ENCODE assay signal across 33 mouse cellular contexts in genomic region chr6:106761486-106761885, GRCm38 (mm10). TPM values are rescaled to one million over a fixed set of nuclear protein-coding genes. Genes with fewer than 3 reads are reported as not detected.
A peak's percentile ranks its signal among the peaks of the same experiment; 100 is the strongest.
DNase-seq lines count a peak whose midpoint lies in the region; ATAC-seq and TF ChIP-seq lines count a peak whose summit lies in the region.
"Had no signal": no experiment of that assay in that cellular context is flagged by ENCODE, and none has a peak within 500 bp of the region (broad histone marks: within the 10 kb centered on the region; RNA-seq: fewer than 3 reads in every experiment).

No protein-coding gene starts in this region.

- H3K4me3 ChIP-seq in CH12.LX (replicated peaks in 1 of 3; ENCODE audit: low read depth in 2 of 3, low read length in 2 of 3, poor library complexity in 1 of 3) (no peak overlapping the region), MEL (ENCODE audit: control insufficient read depth in 1 of 2, insufficient read depth in 1 of 2, low read depth in 2 of 2, low read length in 2 of 2) (no peak overlapping the region)
- H3K4me3 ChIP-seq in liver, embryonic 14.5 days (ENCODE audit: insufficient read depth in 1 of 2, low read depth in 2 of 2, low read length in 2 of 2), result no peak overlapping the region
- H3K4me3 ChIP-seq: embryonic facial prominence, embryonic 10.5 days; embryonic facial prominence, embryonic 13.5 days; erythroblast, embryonic 14.5 days; forebrain, embryonic 13.5 days; heart, adult 2 months; heart, embryonic 10.5 days; heart, embryonic 13.5 days had no signal

- DNase-seq in CH12.LX (ENCODE audit: extremely low read depth) (no peak), MEL (ENCODE audit: low read depth, low spot score) (peak; percentile 35)
- no peak for DNase-seq in liver, embryonic 14.5 days (ENCODE audit: low read depth in 3 of 3, low spot score in 3 of 3)
- peak; percentile 24 for DNase-seq in splenic B cell, adult 2 months (ENCODE audit: low read depth, low spot score)
- DNase-seq in adrenal gland, adult (ENCODE audit: inconsistent age in 2 of 2, low spot score in 1 of 2), result no peak
- DNase-seq in right cerebral cortex, postnatal 4 days, result no peak
- DNase-seq: adrenal gland, adult 2 months; adrenal gland, postnatal 14 days; cerebellum, adult 11 months; cerebellum, adult 2 months; cerebellum, adult 9-11 months; cerebellum, postnatal 25 days; embryo, embryonic 11 days; gastrocnemius, postnatal 10 days; gastrocnemius, postnatal 36 days; heart, adult 2 months; heart, postnatal 14 days; heart, postnatal 4 days had no signal

- peak; percentile 43; the same call in 1 of the 2 replicates for ATAC-seq in liver, embryonic 14.5 days (ENCODE audit: insufficient read depth)
- ATAC-seq: CD4-positive, CD25-positive, alpha-beta regulatory T cell, adult 4 months; forebrain, embryonic 13.5 days; forebrain, embryonic 16.5 days; hindbrain, embryonic 16.5 days; Patski had no signal

- no peaks in the 10 kb centered on the region for H3K27me3 ChIP-seq in CH12.LX (replicated peaks)
- H3K27me3 ChIP-seq in MEL (ENCODE audit: control insufficient read depth in 1 of 2, insufficient read depth in 2 of 2, low read length in 2 of 2), result peaks cover 2 to 3% of the 10 kb centered on the region in 2 experiments
- no peaks in the 10 kb centered on the region for H3K27me3 ChIP-seq in liver, embryonic 14.5 days (ENCODE audit: control insufficient read depth, insufficient read depth, low read length)
- H3K27me3 ChIP-seq in splenic B cell, adult 2 months (ENCODE audit: control insufficient read depth, insufficient read depth, low read length, poor library complexity, severe bottlenecking), result no peaks in the 10 kb centered on the region
- H3K27me3 ChIP-seq: embryonic facial prominence, embryonic 13.5 days; forebrain, embryonic 13.5 days; heart, embryonic 13.5 days had no signal

- H3K9ac ChIP-seq in CH12.LX (ENCODE audit: insufficient read depth, low read depth) (peak overlapping the region; percentile 55), MEL (ENCODE audit: control insufficient read depth, low read depth, low read length, poor library complexity, severe bottlenecking) (no peak overlapping the region)
- no peak overlapping the region for H3K9ac ChIP-seq in liver, embryonic 14.5 days (replicated peaks)
- H3K9ac ChIP-seq: embryonic facial prominence, embryonic 13.5 days; forebrain, embryonic 13.5 days; heart, embryonic 13.5 days had no signal

- TF ChIP-seq CTCF in CH12.LX (conservative IDR thresholded peaks at IDR 0.05 in 1 of 2, IDR thresholded peaks at IDR 0.05 in 1 of 2; ENCODE audit: low read depth in 2 of 2, low read length in 2 of 2) (no peak), MEL (IDR thresholded peaks at IDR 0.05 in 2 of 3, conservative IDR thresholded peaks at IDR 0.05 in 1 of 3; ENCODE audit: control insufficient read depth in 1 of 3, insufficient read depth in 1 of 3, low read depth in 2 of 3, low read length in 3 of 3, poor library complexity in 1 of 3, severe bottlenecking in 1 of 3) (no peak)
- no peak for TF ChIP-seq CTCF in liver, embryonic 14.5 days (IDR thresholded peaks at IDR 0.05; ENCODE audit: low read depth)

- TF ChIP-seq EP300 in CH12.LX (IDR thresholded peaks at IDR 0.05; ENCODE audit: low read length), result no peak
- no peak for TF ChIP-seq EP300 in MEL (IDR thresholded peaks at IDR 0.05; ENCODE audit: low read depth in 1 of 2, low read length in 2 of 2)
- TF ChIP-seq EP300 in liver, embryonic 14.5 days (IDR thresholded peaks at IDR 0.05; ENCODE audit: low read depth), result no peak

- dilution Hi-C loops in CH12.LX (cut with MboI; ENCODE audit: extremely low pct_ligation_motif_present, extremely low pct_unique_long_range_greater_than_20kb, low sequenced_read_pairs), result no loop called here

- H3K4me1 ChIP-seq in CH12.LX (ENCODE audit: control insufficient read depth in 1 of 2, insufficient read depth in 2 of 2) (peaks cover 7 to 51% of the 10 kb centered on the region in 2 experiments; a peak in 3 of 4 replicates), MEL (ENCODE audit: control insufficient read depth in 1 of 2, insufficient read depth in 2 of 2, low read length in 2 of 2) (peaks cover 8 to 21% of the 10 kb centered on the region in 2 experiments)
- H3K4me1 ChIP-seq in liver, embryonic 14.5 days (replicated peaks; ENCODE audit: control insufficient read depth in 2 of 2, insufficient read depth in 2 of 2, low read length in 1 of 2), result no peaks in the 10 kb centered on the region; a peak in 2 of 4 replicates
- H3K4me1 ChIP-seq: embryonic facial prominence, embryonic 10.5 days; embryonic facial prominence, embryonic 13.5 days; forebrain, embryonic 13.5 days; heart, embryonic 10.5 days; heart, embryonic 13.5 days had no signal

- no peaks in the 10 kb centered on the region for H3K36me3 ChIP-seq in CH12.LX (replicated peaks in 1 of 2; ENCODE audit: control insufficient read depth in 1 of 2, insufficient read depth in 1 of 2, low read length in 1 of 2)
- peaks cover 0 to 21% of the 10 kb centered on the region in 2 experiments; a peak in 2 of 4 replicates for H3K36me3 ChIP-seq in MEL (ENCODE audit: control insufficient read depth in 1 of 2, insufficient read depth in 2 of 2, low read length in 2 of 2)
- no peaks in the 10 kb centered on the region for H3K36me3 ChIP-seq in liver, embryonic 14.5 days (replicated peaks; ENCODE audit: control insufficient read depth, insufficient read depth, low read depth)
- H3K36me3 ChIP-seq in splenic B cell, adult 2 months (ENCODE audit: control insufficient read depth, insufficient read depth, low read length, poor library complexity, severe bottlenecking), result no peaks in the 10 kb centered on the region
- H3K36me3 ChIP-seq: embryonic facial prominence, embryonic 10.5 days; embryonic facial prominence, embryonic 13.5 days; heart, embryonic 10.5 days; heart, embryonic 13.5 days had no signal

- peak overlapping the region; percentile 69 for H3K4me2 ChIP-seq in CH12.LX (ENCODE audit: insufficient read depth, low read depth, poor library complexity, severe bottlenecking)
- H3K4me2 ChIP-seq in liver, embryonic 14.5 days (ENCODE audit: low read depth), result no peak overlapping the region
- H3K4me2 ChIP-seq: embryonic facial prominence, embryonic 13.5 days; forebrain, embryonic 13.5 days; heart, embryonic 13.5 days had no signal

- 19% methylated on average over 1 of the region's 1 CpGs for WGBS in liver, embryonic 14.5 days (ENCODE audit: insufficient replicate concordance)

- in situ Hi-C loops in CH12.LX (cut with MboI; ENCODE audit: low pct_ligation_motif_present, low pct_unique_long_range_greater_than_20kb, low sequenced_read_pairs), result no loop called here

- H3K9me3 ChIP-seq in CH12.LX (replicated peaks; ENCODE audit: low read length), result no peaks in the 10 kb centered on the region
- no peaks in the 10 kb centered on the region for H3K9me3 ChIP-seq in MEL (replicated peaks; ENCODE audit: insufficient read depth, low read length)
- H3K9me3 ChIP-seq in liver, embryonic 14.5 days (ENCODE audit: control insufficient read depth, low read length), result no peaks in the 10 kb centered on the region
- H3K9me3 ChIP-seq: embryonic facial prominence, embryonic 10.5 days; embryonic facial prominence, embryonic 13.5 days; forebrain, embryonic 13.5 days; heart, embryonic 10.5 days; heart, embryonic 13.5 days had no signal

- no peaks in the 10 kb centered on the region for H3K79me2 ChIP-seq in CH12.LX (replicated peaks; ENCODE audit: control insufficient read depth, extremely low read depth, insufficient read depth, poor library complexity, severe bottlenecking)
- no peaks in the 10 kb centered on the region for H3K79me2 ChIP-seq in MEL (ENCODE audit: control insufficient read depth, insufficient read depth, low read length, poor library complexity)

- TF ChIP-seq RAD21 in CH12.LX (IDR thresholded peaks at IDR 0.05; ENCODE audit: low read depth, low read length), result no peak
- no peak for TF ChIP-seq RAD21 in MEL (IDR thresholded peaks at IDR 0.05; ENCODE audit: low read depth, low read length)

- TF ChIP-seq POLR2A in CH12.LX (IDR thresholded peaks at IDR 0.05; ENCODE audit: low read depth, low read length) (no peak), MEL (IDR thresholded peaks at IDR 0.05; ENCODE audit: control insufficient read depth in 1 of 2, insufficient read depth in 1 of 2, low read depth in 1 of 2, low read length in 2 of 2, poor library complexity in 1 of 2) (no peak)

- H3K27ac ChIP-seq in CH12.LX (ENCODE audit: insufficient read depth, low read depth) (peak overlapping the region; percentile 46), MEL (ENCODE audit: control insufficient read depth, low read depth, low read length) (no peak overlapping the region)
- H3K27ac ChIP-seq in liver, embryonic 14.5 days, result no peak overlapping the region
- H3K27ac ChIP-seq: embryonic facial prominence, embryonic 10.5 days; embryonic facial prominence, embryonic 13.5 days; forebrain, embryonic 13.5 days; heart, adult 2 months; heart, embryonic 10.5 days; heart, embryonic 13.5 days had no signal

TF ChIP-seq in MEL, 35 proteins besides CTCF, POLR2A, EP300 and RAD21 (continues in another document):
- no peak for TF ChIP-seq MYC (IDR thresholded peaks at IDR 0.05; ENCODE audit: low read depth, low read length)

RNA-seq across cellular contexts. Expression of gene Trnt1, which starts 7.4 kb away (rescaled TPM):
- 106 and 155 TPM in 2 replicates for total RNA-seq in CH12.LX (2012; rRNA removed)
- total RNA-seq in CH12.LX (2014; rRNA removed), result 239 and 286 TPM in 2 replicates
- polyA plus RNA-seq in CH12.LX (2012; ENCODE audit: insufficient read length, low read depth), result 159 and 195 TPM in 2 replicates
- total RNA-seq in MEL (2012; rRNA removed), result 107 and 131 TPM in 2 replicates
- polyA plus RNA-seq in MEL (2012; ENCODE audit: insufficient read depth in 1 of 2, insufficient read length in 2 of 2, low read depth in 1 of 2, low replicate concordance in 2 of 2, missing spikeins in 1 of 2), result 10 to 100 TPM; 63.9 to 87.1 TPM
- polyA plus RNA-seq in liver, embryonic 14.5 days (2012; rRNA removed), result 7.9 and 14.0 TPM in 2 replicates
- 33.4 and 35.8 TPM in 2 replicates for polyA plus RNA-seq in liver, embryonic 14.5 days (2014; fragmentation: Nextera tagmentation; extraction: Ambion mirVana)

RNA-seq across cellular contexts. Expression of gene Il5ra, which starts 12.6 kb away (rescaled TPM):
- total RNA-seq in CH12.LX (2012; rRNA removed), result 56.8 and 65.0 TPM in 2 replicates
- 119 and 138 TPM in 2 replicates for total RNA-seq in CH12.LX (2014; rRNA removed)
- polyA plus RNA-seq in CH12.LX (2012; ENCODE audit: insufficient read length, low read depth), result 69.0 and 70.2 TPM in 2 replicates
- not detected in 2 replicates for total RNA-seq in MEL (2012; rRNA removed)
- under 1 TPM in 1 of 2 experiments, not detected in 1; 0.10 TPM for polyA plus RNA-seq in MEL (2012; ENCODE audit: insufficient read depth in 1 of 2, insufficient read length in 2 of 2, low read depth in 1 of 2, low replicate concordance in 2 of 2, missing spikeins in 1 of 2)
- 0.08 and 0.09 TPM in 2 replicates for polyA plus RNA-seq in liver, embryonic 14.5 days (2012; rRNA removed)
- polyA plus RNA-seq in liver, embryonic 14.5 days (2014; fragmentation: Nextera tagmentation; extraction: Ambion mirVana), result 0.09 and 0.13 TPM in 2 replicates
- total RNA-seq: adrenal gland, adult 2 months; adrenal gland, postnatal 4 days; gastrocnemius, adult 18-20 months; gastrocnemius, postnatal 10 days; gastrocnemius, postnatal 36 days; heart, postnatal 14 days had no signal
- polyA plus RNA-seq: adrenal gland, adult 2 months; C2C12; cerebellum, adult 2 months; cortical plate, adult 2 months; embryonic facial prominence, embryonic 10.5 days; embryonic facial prominence, embryonic 13.5 days; erythroblast, embryonic 14.5 days; forebrain, embryonic 13.5 days; forebrain, embryonic 16.5 days; heart, embryonic 10.5 days; heart, embryonic 13.5 days; hindbrain, embryonic 11.5 days; hindbrain, embryonic 16.5 days had no signal

RNA-seq across cellular contexts. Expression of gene Crbn, which starts 38.4 kb away (rescaled TPM):
- total RNA-seq in CH12.LX (2012; rRNA removed), result 28.8 and 29.2 TPM in 2 replicates
- total RNA-seq in CH12.LX (2014; rRNA removed), result 60.1 and 73.3 TPM in 2 replicates
- polyA plus RNA-seq in CH12.LX (2012; ENCODE audit: insufficient read length, low read depth), result 28.0 and 30.8 TPM in 2 replicates
- 19.9 and 21.0 TPM in 2 replicates for total RNA-seq in MEL (2012; rRNA removed)
- polyA plus RNA-seq in MEL (2012; ENCODE audit: insufficient read depth in 1 of 2, insufficient read length in 2 of 2, low read depth in 1 of 2, low replicate concordance in 2 of 2, missing spikeins in 1 of 2), result 10 to 100 TPM in 1 of 2 experiments, not detected in 1; 17.0 TPM
- polyA plus RNA-seq in liver, embryonic 14.5 days (2012; rRNA removed), result 4.5 and 7.5 TPM in 2 replicates
- polyA plus RNA-seq in liver, embryonic 14.5 days (2014; fragmentation: Nextera tagmentation; extraction: Ambion mirVana), result 23.0 and 24.0 TPM in 2 replicates

Comparison
In these comparisons a context has a peak if more than half of its experiments do, and no peak if none do; other contexts are left out.
1. DNase-seq: peak in MEL (single experiment) and splenic B cell, adult 2 months (single experiment); none in CH12.LX (single experiment), liver, embryonic 14.5 days (0 of 3), adrenal gland, adult (0 of 2) and right cerebral cortex, postnatal 4 days (single experiment).
2. RNA of gene Il5ra, which starts 12.6 kb away (polyA plus RNA-seq): 69.0 to 70.2 TPM in CH12.LX; 0.08 to 0.13 TPM in liver, embryonic 14.5 days and 0.10 TPM in MEL; every median in the first group is over 10 times any median in the second.
3. Of the 35 proteins assayed by ChIP-seq in both MEL and CH12.LX: peak only in MEL: none; only in CH12.LX: NELFE and TBP; in both: none; in neither: 33.